Mouse (Mus musculus): ENCODE data around the gene Rflna. TPM values are rescaled to one million over a fixed set of nuclear protein-coding genes. Genes with fewer than 3 reads are reported as not detected.

Gene Rflna
- total and polyA plus RNA-seq, 3 experiments = not detected

DNA sequence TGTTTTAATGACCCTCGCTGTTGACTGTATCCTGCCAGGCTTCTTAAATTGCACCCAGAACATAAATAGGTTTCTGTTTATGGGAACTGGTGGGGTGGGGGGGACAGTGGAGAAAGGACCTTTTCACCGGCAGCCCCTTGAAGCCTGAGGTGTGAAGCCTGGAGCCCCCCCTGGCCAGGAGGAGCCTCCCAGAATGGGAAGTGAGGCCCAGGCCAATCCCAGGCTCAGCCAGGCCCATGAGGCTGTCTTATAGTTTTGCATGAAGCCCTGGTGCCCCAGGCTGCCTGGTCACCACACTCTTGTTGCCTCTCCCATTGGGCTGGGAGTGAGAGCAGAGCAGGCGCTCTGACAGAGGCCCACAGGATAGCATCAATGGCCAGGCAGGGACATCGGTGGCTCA, 5.1 kb upstream of the Rflna start:
- Histone ChIP-seq H3K36me3 (ENCODE audit: control insufficient read depth in 1 of 2, insufficient read depth in 2 of 2, low read length in 2 of 2) (no peaks in the 10 kb centered on the region), H3K27ac (ENCODE audit: control insufficient read depth, low read depth, low read length) (no peak overlapping the region), H3K27me3 (ENCODE audit: control insufficient read depth in 1 of 2, insufficient read depth in 2 of 2, low read length in 2 of 2) (peaks cover 0 to 1% of the 10 kb centered on the region in 2 experiments; a peak in 1 of 4 replicates), H3K9ac (ENCODE audit: control insufficient read depth, low read depth, low read length, poor library complexity, severe bottlenecking) (no peak overlapping the region), H3K79me2 (ENCODE audit: control insufficient read depth, insufficient read depth, low read length, poor library complexity) (no peaks in the 10 kb centered on the region), H3K9me3 (replicated peaks; ENCODE audit: insufficient read depth, low read length) (no peaks in the 10 kb centered on the region), H3K4me3 (ENCODE audit: control insufficient read depth in 1 of 2, insufficient read depth in 1 of 2, low read depth in 2 of 2, low read length in 2 of 2) (no peak overlapping the region), H3K4me1 (ENCODE audit: control insufficient read depth in 1 of 2, insufficient read depth in 2 of 2, low read length in 2 of 2) (no peaks in the 10 kb centered on the region)
- DNase-seq (ENCODE audit: low read depth, low spot score) = no peak
- no peak for TF ChIP-seq TAL1 (IDR thresholded peaks at IDR 0.05; ENCODE audit: low read length)
- no peak for TF ChIP-seq TBP (IDR thresholded peaks at IDR 0.05; ENCODE audit: low read depth, low read length)
- TF ChIP-seq USF2 (IDR thresholded peaks at IDR 0.05; ENCODE audit: borderline replicate concordance in 1 of 2, insufficient read depth in 1 of 2, low read depth in 1 of 2, low read length in 2 of 2) = no peak
- no peak for TF ChIP-seq MAZ (IDR thresholded peaks at IDR 0.05; ENCODE audit: low read depth, low read length)
- no peak for TF ChIP-seq POLR2A (IDR thresholded peaks at IDR 0.05; ENCODE audit: control insufficient read depth in 1 of 2, insufficient read depth in 1 of 2, low read depth in 1 of 2, low read length in 2 of 2, poor library complexity in 1 of 2)
- TF ChIP-seq JUND (IDR thresholded peaks at IDR 0.05; ENCODE audit: low read depth, low read length) = no peak
- TF ChIP-seq MYB (IDR thresholded peaks at IDR 0.05; ENCODE audit: low read depth, low read length) = no peak
- TF ChIP-seq POLR2AphosphoS5 (IDR thresholded peaks at IDR 0.05; ENCODE audit: borderline replicate concordance, low read depth, low read length) = no peak
- no peak for TF ChIP-seq HCFC1 (IDR thresholded peaks at IDR 0.05; ENCODE audit: low read depth, low read length)

DNA sequence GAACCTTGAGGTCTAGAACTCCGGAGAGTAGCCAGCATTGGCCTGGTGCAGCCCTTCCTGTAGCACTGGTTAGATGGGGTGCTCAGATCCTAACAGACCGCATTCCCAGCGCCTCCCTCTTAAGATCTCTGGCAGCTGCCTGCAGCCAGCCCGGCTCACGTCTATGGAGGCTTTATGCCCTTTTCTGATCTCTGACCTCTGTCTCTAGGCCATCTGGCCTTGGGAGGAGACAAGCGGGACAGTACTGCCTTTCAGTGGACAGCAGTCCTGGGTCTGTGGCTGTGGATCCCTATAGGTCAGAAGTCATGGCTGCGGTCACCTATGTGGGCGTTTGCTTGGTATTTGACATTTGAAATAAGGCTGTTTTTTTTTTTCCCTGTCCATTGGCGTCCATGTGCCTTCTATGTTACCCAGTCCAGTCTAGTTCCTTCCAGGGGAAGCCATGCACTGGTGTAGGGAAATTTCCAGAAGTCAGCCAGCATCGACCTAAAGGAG, 2.2 kb upstream of the Rflna start:
- TF ChIP-seq KAT2A (conservative IDR thresholded peaks at IDR 0.05; ENCODE audit: low read depth, low read length) (no peak), EP300 (IDR thresholded peaks at IDR 0.05; ENCODE audit: low read depth in 1 of 2, low read length in 2 of 2) (no peak), ZC3H11A (IDR thresholded peaks at IDR 0.05; ENCODE audit: low read depth, low read length) (no peak), ZKSCAN1 (IDR thresholded peaks at IDR 0.05; ENCODE audit: low read depth, low read length) (no peak), GATA1 (IDR thresholded peaks at IDR 0.05; ENCODE audit: low read depth, low read length) (no peak), USF2 (IDR thresholded peaks at IDR 0.05; ENCODE audit: borderline replicate concordance in 1 of 2, insufficient read depth in 1 of 2, low read depth in 1 of 2, low read length in 2 of 2) (no peak), SMC3 (IDR thresholded peaks at IDR 0.05; ENCODE audit: low read depth, low read length) (no peak), MYC (IDR thresholded peaks at IDR 0.05; ENCODE audit: low read depth, low read length) (no peak), BHLHE40 (IDR thresholded peaks at IDR 0.05; ENCODE audit: borderline replicate concordance, low read depth, low read length) (no peak), RCOR1 (IDR thresholded peaks at IDR 0.05; ENCODE audit: low read depth, low read length) (no peak), ETS1 (IDR thresholded peaks at IDR 0.05; ENCODE audit: low read depth, low read length) (no peak)
- H3K79me2 ChIP-seq (ENCODE audit: control insufficient read depth, insufficient read depth, low read length, poor library complexity) = no peaks in the 10 kb centered on the region
- H3K36me3 ChIP-seq (ENCODE audit: control insufficient read depth in 1 of 2, insufficient read depth in 2 of 2, low read length in 2 of 2) = no peaks in the 10 kb centered on the region
- H3K4me1 ChIP-seq (ENCODE audit: control insufficient read depth in 1 of 2, insufficient read depth in 2 of 2, low read length in 2 of 2) = no peaks in the 10 kb centered on the region
- DNase-seq (ENCODE audit: low read depth, low spot score) = no peak
- no peak overlapping the region for H3K27ac ChIP-seq (ENCODE audit: control insufficient read depth, low read depth, low read length)
- no peak overlapping the region for H3K4me3 ChIP-seq (ENCODE audit: control insufficient read depth in 1 of 2, insufficient read depth in 1 of 2, low read depth in 2 of 2, low read length in 2 of 2)
- H3K9ac ChIP-seq (ENCODE audit: control insufficient read depth, low read depth, low read length, poor library complexity, severe bottlenecking) = no peak overlapping the region
- H3K27me3 ChIP-seq (ENCODE audit: control insufficient read depth in 1 of 2, insufficient read depth in 2 of 2, low read length in 2 of 2) = no peaks in the 10 kb centered on the region
- no peaks in the 10 kb centered on the region for H3K9me3 ChIP-seq (replicated peaks; ENCODE audit: insufficient read depth, low read length)

Measured in MEL (cell line).